Mouse (Mus musculus) embryonic fibroblast, embryonic 13.5 days (primary cell): ENCODE data around the gene Osbpl7.

Source experiments
- CTCF ChIP-seq: IDR thresholded peaks from 2 replicates; pipeline ENCODE4 v1.5.1; 2011; ENCODE audit warnings: mild to moderate bottlenecking, control low read depth, low read length, moderate library complexity, borderline replicate concordance; ENCODE audit not compliant: insufficient read depth
- POLR2A ChIP-seq: IDR thresholded peaks from 2 replicates; pipeline ENCODE4 v1.6.1; 2011; ENCODE audit warnings: low read depth, mild to moderate bottlenecking, control low read depth, low read length, moderate library complexity

- no peak for TF ChIP-seq POLR2A
- no peak for TF ChIP-seq CTCF
These were observed 20.0 kb upstream of the Osbpl7 start for GRCm38 (mm10) chr11:97030426-97030825.
